Mouse (Mus musculus): ENCODE data around the gene Grb7.

DNA sequence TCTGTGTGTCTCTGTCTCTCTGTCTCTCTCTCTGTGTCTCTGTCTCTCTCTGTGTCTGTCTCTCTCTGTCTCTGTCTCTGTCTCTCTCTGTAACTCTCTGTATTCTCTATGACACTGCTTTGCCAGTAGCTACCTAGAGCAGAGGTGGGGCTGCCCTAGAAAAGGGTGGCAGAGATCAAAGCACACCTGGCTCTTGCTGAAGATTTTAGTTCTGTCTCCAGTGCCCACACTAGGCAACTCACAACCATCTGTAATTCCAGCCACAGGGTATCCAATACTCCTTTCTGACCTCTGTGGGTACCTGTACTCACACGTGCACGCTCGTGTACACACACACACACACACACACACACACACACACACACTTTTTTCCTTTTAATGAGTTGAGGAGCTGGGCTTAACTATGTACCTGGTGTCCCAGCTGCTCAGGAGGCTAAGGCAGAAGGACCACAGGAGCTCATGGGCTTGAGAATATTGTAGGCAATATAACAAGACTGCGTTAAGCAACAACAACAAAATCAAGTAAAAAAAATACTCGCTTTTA, 49.1 kb downstream of the Grb7 start:
- TF ChIP-seq CTCF (IDR thresholded peaks at IDR 0.05; ENCODE audit: control insufficient read depth, insufficient read depth, low read length): no peak
- TF ChIP-seq POLR2A (IDR thresholded peaks at IDR 0.05; ENCODE audit: borderline replicate concordance, control insufficient read depth, low read depth, low read length): no peak

Measured in bone marrow, adult 2 months (tissue).